Mouse (Mus musculus) thymus, postnatal 4 days (tissue): ENCODE data around the gene S100a11.
"Not testable (repeated sequence)": the region's sequence is repeated elsewhere in the genome, so short reads cannot be mapped to it uniquely, and the experiment has no call there.

Source experiments
- DNase-seq: peaks from one replicate; pipeline ENCODE4 v3.0.0; 2021

S100a11 gene

GRCm38 (mm10) chr3:93520330-93521193 is at the start of gene S100a11:
Gene S100a11 (plus strand): TSS chr3:93520488.
- peak; percentile 69 for DNase-seq

GRCm38 (mm10) chr3:93480053-93480452 is 40.2 kb upstream of the S100a11 start:
- no peak for DNase-seq

- no peak for DNase-seq
Observed at GRCm38 (mm10) chr3:93481982-93482616, 38.2 kb upstream of the S100a11 start.

- no peak for DNase-seq
Observed at GRCm38 (mm10) chr3:93485611-93486010, 34.7 kb upstream of the S100a11 start.

- no peak for DNase-seq
Observed at GRCm38 (mm10) chr3:93488541-93488940, 31.7 kb upstream of the S100a11 start.

GRCm38 (mm10) chr3:93492176-93492575 is 28.1 kb upstream of the S100a11 start:
- no peak for DNase-seq

- DNase-seq, result peak; percentile 34
Observed at GRCm38 (mm10) chr3:93493992-93494391, 26.3 kb upstream of the S100a11 start.

GRCm38 (mm10) chr3:93494774-93495173 is 25.5 kb upstream of the S100a11 start:
- not testable (repeated sequence) for DNase-seq

- no peak for DNase-seq
Observed at GRCm38 (mm10) chr3:93497131-93497530, 23.2 kb upstream of the S100a11 start.

GRCm38 (mm10) chr3:93499129-93499528 is 21.2 kb upstream of the S100a11 start:
- no peak for DNase-seq

- no peak for DNase-seq
Observed at GRCm38 (mm10) chr3:93504536-93505189, 15.6 kb upstream of the S100a11 start.

- DNase-seq, result peak; percentile 88
Observed at GRCm38 (mm10) chr3:93505960-93506863, 14.1 kb upstream of the S100a11 start.

- DNase-seq, result peak; percentile 58
Observed at GRCm38 (mm10) chr3:93506881-93507325, 13.4 kb upstream of the S100a11 start.

GRCm38 (mm10) chr3:93509301-93509700 is 11.0 kb upstream of the S100a11 start:
- DNase-seq, result no peak

GRCm38 (mm10) chr3:93511036-93511435 is 9.3 kb upstream of the S100a11 start:
- no peak for DNase-seq

- DNase-seq, result no peak
Observed at GRCm38 (mm10) chr3:93511801-93512200, 8.5 kb upstream of the S100a11 start.

GRCm38 (mm10) chr3:93512386-93513101 is 7.7 kb upstream of the S100a11 start:
- DNase-seq, result no peak

GRCm38 (mm10) chr3:93514628-93515027 is 5.7 kb upstream of the S100a11 start:
- DNase-seq, result no peak

GRCm38 (mm10) chr3:93517343-93517742 is 2.9 kb upstream of the S100a11 start:
- no peak for DNase-seq

GRCm38 (mm10) chr3:93519856-93520329 is 395 bp upstream of the S100a11 start:
- no peak for DNase-seq

GRCm38 (mm10) chr3:93521462-93522057 is 1.3 kb downstream of the S100a11 start:
- no peak for DNase-seq
